Mouse (Mus musculus) MEL (cell line): ENCODE results near the gene Ak6. TPM values are rescaled to one million over a fixed set of nuclear protein-coding genes. Genes with fewer than 3 reads are reported as not detected.

Experiments used
- DNase-seq: peaks from one replicate; pipeline ENCODE4 v3.0.0; 2011; ENCODE audit warnings: low read depth, low spot score
- H3K27ac ChIP-seq: 2 replicates; pipeline ENCODE4 v1.5.1; 2012; ENCODE audit warnings: low read depth, mild to moderate bottlenecking, control low read depth, low read length, moderate library complexity; ENCODE audit not compliant: control insufficient read depth
- H3K27me3 ChIP-seq, 2 experiments: fragments of 150-350 bp in 1 of 2; sonication (generic) in 1 of 2; 2 replicates each; pipeline ENCODE4 v1.6.1; 2012; ENCODE audit warnings: low read length in 2 of 2, mild to moderate bottlenecking in 2 of 2, improper control_type of control experiment in 1 of 2, moderate library complexity in 1 of 2; ENCODE audit not compliant: insufficient read depth in 2 of 2, control insufficient read depth in 1 of 2
- H3K36me3 ChIP-seq, 2 experiments: 2 replicates each; pipeline ENCODE4 v1.6.1; 2012 to 2014; ENCODE audit warnings: low read length in 2 of 2, improper control_type of control experiment in 1 of 2, inconsistent platforms in 1 of 2, mild to moderate bottlenecking in 1 of 2; ENCODE audit not compliant: insufficient read depth in 2 of 2, control insufficient read depth in 1 of 2
- H3K4me1 ChIP-seq, 2 experiments: fragments of 150-350 bp in 1 of 2; sonication (generic) in 1 of 2; 2 replicates each; pipeline ENCODE4 v1.6.1; 2012; ENCODE audit warnings: low read length in 2 of 2, improper control_type of control experiment in 1 of 2, mild to moderate bottlenecking in 1 of 2; ENCODE audit not compliant: insufficient read depth in 2 of 2, control insufficient read depth in 1 of 2
- H3K4me3 ChIP-seq, 2 experiments: fragments of 150-350 bp in 1 of 2; sonication (generic) in 1 of 2; 2 replicates each; pipeline ENCODE4 v1.5.1; 2012; ENCODE audit warnings: low read depth in 2 of 2, low read length in 2 of 2, mild to moderate bottlenecking in 2 of 2, moderate library complexity in 2 of 2, control low read depth in 1 of 2, improper control_type of control experiment in 1 of 2; ENCODE audit not compliant: control insufficient read depth in 1 of 2, insufficient read depth in 1 of 2
- H3K79me2 ChIP-seq: 2 replicates; pipeline ENCODE4 v1.6.1; 2012; ENCODE audit warnings: mild to moderate bottlenecking, low read length, moderate library complexity; ENCODE audit not compliant: control insufficient read depth, poor library complexity, insufficient read depth
- H3K9ac ChIP-seq: 2 replicates; pipeline ENCODE4 v1.6.1; 2012; ENCODE audit warnings: low read depth, mild to moderate bottlenecking, control low read depth, low read length, moderate library complexity; ENCODE audit not compliant: control insufficient read depth, poor library complexity, severe bottlenecking
- H3K9me3 ChIP-seq: fragments of 150-350 bp; sonication (generic); replicated peaks from 2 replicates; pipeline ENCODE4 v1.6.1; 2012; ENCODE audit warnings: mild to moderate bottlenecking, low read length, improper control_type of control experiment, moderate library complexity; ENCODE audit not compliant: insufficient read depth
- CTCF ChIP-seq, 3 experiments: IDR thresholded peaks in 2 of 3; conservative IDR thresholded peaks in 1 of 3; 2 replicates each; pipeline ENCODE4 v1.5.1; 2011 to 2012; ENCODE audit warnings: low read length in 3 of 3, low read depth in 2 of 3, mild to moderate bottlenecking in 2 of 3, improper control_type of control experiment in 1 of 3, inconsistent platforms in 1 of 3, mixed read lengths in 1 of 3, moderate library complexity in 1 of 3; ENCODE audit not compliant: control insufficient read depth in 1 of 3, insufficient read depth in 1 of 3, poor library complexity in 1 of 3, severe bottlenecking in 1 of 3
- E2F4 ChIP-seq: IDR thresholded peaks from 2 replicates; pipeline ENCODE4 v1.6.1; 2011; ENCODE audit warnings: low read depth, low read length, improper control_type of control experiment, borderline replicate concordance
- EP300 ChIP-seq, 2 experiments: IDR thresholded peaks; 2 replicates each; pipeline ENCODE4 v1.6.1; 2011; ENCODE audit warnings: improper control_type of control experiment in 2 of 2, low read length in 2 of 2, low read depth in 1 of 2, mild to moderate bottlenecking in 1 of 2
- GABPA ChIP-seq: IDR thresholded peaks from 2 replicates; pipeline ENCODE4 v1.6.1; 2012; ENCODE audit warnings: low read depth, mild to moderate bottlenecking, inconsistent platforms, low read length, improper control_type of control experiment, moderate library complexity
- HCFC1 ChIP-seq: IDR thresholded peaks from 2 replicates; pipeline ENCODE4 v1.6.1; 2012; ENCODE audit warnings: low read depth, mild to moderate bottlenecking, inconsistent platforms, low read length, improper control_type of control experiment, moderate library complexity
- JUND ChIP-seq: IDR thresholded peaks from 2 replicates; pipeline ENCODE4 v1.6.1; 2011; ENCODE audit warnings: low read depth, mild to moderate bottlenecking, improper control_type of control experiment, low read length
- MAX ChIP-seq: IDR thresholded peaks from 2 replicates; pipeline ENCODE4 v1.6.1; 2011; ENCODE audit warnings: low read length, improper control_type of control experiment
- MAZ ChIP-seq: IDR thresholded peaks from 2 replicates; pipeline ENCODE4 v1.6.1; 2012; ENCODE audit warnings: low read depth, mild to moderate bottlenecking, inconsistent platforms, low read length, improper control_type of control experiment
- MXI1 ChIP-seq: IDR thresholded peaks from 2 replicates; pipeline ENCODE4 v1.6.1; 2011; ENCODE audit warnings: mild to moderate bottlenecking, low read depth, low read length, improper control_type of control experiment
- MYB ChIP-seq: IDR thresholded peaks from 2 replicates; pipeline ENCODE4 v1.6.1; 2011; ENCODE audit warnings: mild to moderate bottlenecking, low read depth, low read length, improper control_type of control experiment
- NELFE ChIP-seq: IDR thresholded peaks from 2 replicates; pipeline ENCODE4 v1.6.1; 2011; ENCODE audit warnings: low read depth, low read length, improper control_type of control experiment
- POLR2A ChIP-seq, 2 experiments: IDR thresholded peaks; 2 replicates each; pipeline ENCODE4 v1.6.1; 2011 to 2012; ENCODE audit warnings: low read length in 2 of 2, mild to moderate bottlenecking in 2 of 2, control low read depth in 1 of 2, improper control_type of control experiment in 1 of 2, low read depth in 1 of 2, moderate library complexity in 1 of 2; ENCODE audit not compliant: control insufficient read depth in 1 of 2, insufficient read depth in 1 of 2, poor library complexity in 1 of 2
- POLR2AphosphoS2 ChIP-seq: IDR thresholded peaks from 2 replicates; pipeline ENCODE4 v1.6.1; 2011; ENCODE audit warnings: low read length, improper control_type of control experiment
- POLR2AphosphoS5 ChIP-seq: IDR thresholded peaks from 2 replicates; pipeline ENCODE4 v1.6.1; 2012; ENCODE audit warnings: low read depth, borderline replicate concordance, mild to moderate bottlenecking, inconsistent platforms, low read length, moderate library complexity, mixed read lengths
- RAD21 ChIP-seq: IDR thresholded peaks from 2 replicates; pipeline ENCODE4 v1.6.1; 2011; ENCODE audit warnings: mild to moderate bottlenecking, low read depth, low read length, improper control_type of control experiment
- SIN3A ChIP-seq: IDR thresholded peaks from 2 replicates; pipeline ENCODE4 v1.6.1; 2012; ENCODE audit warnings: low read length, improper control_type of control experiment, inconsistent platforms
- SMC3 ChIP-seq: IDR thresholded peaks from 2 replicates; pipeline ENCODE4 v1.6.1; 2011; ENCODE audit warnings: low read depth, low read length, improper control_type of control experiment
- USF2 ChIP-seq, 2 experiments: IDR thresholded peaks; 2 replicates each; pipeline ENCODE4 v1.6.1; 2011 to 2012; ENCODE audit warnings: improper control_type of control experiment in 2 of 2, low read length in 2 of 2, borderline replicate concordance in 1 of 2, inconsistent platforms in 1 of 2, low read depth in 1 of 2, mild to moderate bottlenecking in 1 of 2; ENCODE audit not compliant: insufficient read depth in 1 of 2
- ZKSCAN1 ChIP-seq: IDR thresholded peaks from 2 replicates; pipeline ENCODE4 v1.6.1; 2012; ENCODE audit warnings: low read depth, mild to moderate bottlenecking, inconsistent platforms, low read length, improper control_type of control experiment, moderate library complexity
- ZMIZ1 ChIP-seq: IDR thresholded peaks from 2 replicates; pipeline ENCODE4 v1.6.1; 2012; ENCODE audit warnings: low read depth, mild to moderate bottlenecking, inconsistent platforms, low read length, improper control_type of control experiment, moderate library complexity
- ZNF384 ChIP-seq: IDR thresholded peaks from 2 replicates; pipeline ENCODE4 v1.6.1; 2012; ENCODE audit warnings: low read depth, mild to moderate bottlenecking, inconsistent platforms, low read length, improper control_type of control experiment
- polyA plus RNA-seq, 2 experiments: library from polyadenylated mRNA; stranded (reverse) in 1 of 2; unstranded in 1 of 2; fragments of >175 nt in 1 of 2; fragments of >200 nt in 1 of 2; gene quantifications; 2 replicates each; pipeline versions ENCODE4 v1.2.1 to v1.2.4; 2012; ENCODE audit warnings: low replicate concordance in 2 of 2, low read depth in 1 of 2; ENCODE audit not compliant: insufficient read length in 2 of 2, insufficient read depth in 1 of 2, missing spikeins in 1 of 2
- total RNA-seq: library from RNA; depleted of rRNA; stranded (reverse); fragments of 300-350 nt; gene quantifications from 2 replicates; pipeline ENCODE4 v1.2.3, GENCODE M21; 2012

Gene Ak6
- total and polyA plus RNA-seq, 3 experiments: 199 to 234 (median 216) TPM

DNA sequence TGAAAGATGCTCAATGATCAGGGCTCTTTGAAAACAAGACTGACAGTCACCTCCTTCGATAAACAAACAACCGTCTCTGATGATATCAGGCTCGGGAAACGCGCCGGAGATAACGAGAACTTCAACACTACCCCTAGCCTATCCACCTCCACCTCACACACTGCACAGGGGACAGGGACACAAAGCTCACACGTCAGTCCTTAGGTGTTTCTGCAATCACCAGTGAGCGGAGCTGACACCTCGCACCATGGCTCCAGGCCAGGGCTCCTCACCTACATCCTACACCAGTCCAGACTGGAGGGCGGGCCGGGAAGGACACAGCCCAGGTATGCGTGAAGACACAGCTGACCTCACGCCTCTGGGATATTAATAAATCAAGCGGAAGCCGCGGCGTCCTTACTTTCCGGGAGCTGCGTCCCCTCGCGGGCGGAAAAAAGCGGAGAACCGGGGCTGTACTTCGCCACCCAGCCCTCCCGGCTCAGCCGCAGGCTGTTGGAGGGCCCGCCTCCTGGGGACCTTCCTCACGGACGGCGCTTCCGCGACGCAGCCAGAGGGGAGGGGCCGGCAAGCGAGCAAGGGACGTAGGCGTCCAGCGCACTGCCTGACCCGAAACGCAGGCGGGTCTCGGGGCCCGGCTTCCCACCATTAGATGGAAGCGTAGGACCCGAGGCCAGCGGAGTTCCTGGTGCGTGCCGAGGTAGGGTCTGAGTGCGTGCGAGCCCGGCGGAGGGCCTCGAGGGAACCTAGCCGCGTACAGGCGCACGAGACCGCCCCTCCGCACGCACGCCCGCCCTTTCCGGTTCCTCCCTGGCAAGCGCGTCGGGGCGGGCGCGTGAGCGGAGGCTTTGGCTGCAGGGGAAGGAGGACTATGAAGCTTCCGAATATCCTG lies at the start of gene Ak6, which contains the start of gene Rad17 (continued):
- TF ChIP-seq USF2 (IDR thresholded peaks at IDR 0.05; ENCODE audit: borderline replicate concordance in 1 of 2, insufficient read depth in 1 of 2, low read depth in 1 of 2, low read length in 2 of 2) (no peak), SIN3A (peak; percentile 86), JUND (no peak), EP300 (IDR thresholded peaks at IDR 0.05; ENCODE audit: low read depth in 1 of 2, low read length in 2 of 2) (peak in 1 of 2 experiments; percentile 23; a peak in 1 of 4 replicates), MXI1 (peak; percentile 57)

DNA sequence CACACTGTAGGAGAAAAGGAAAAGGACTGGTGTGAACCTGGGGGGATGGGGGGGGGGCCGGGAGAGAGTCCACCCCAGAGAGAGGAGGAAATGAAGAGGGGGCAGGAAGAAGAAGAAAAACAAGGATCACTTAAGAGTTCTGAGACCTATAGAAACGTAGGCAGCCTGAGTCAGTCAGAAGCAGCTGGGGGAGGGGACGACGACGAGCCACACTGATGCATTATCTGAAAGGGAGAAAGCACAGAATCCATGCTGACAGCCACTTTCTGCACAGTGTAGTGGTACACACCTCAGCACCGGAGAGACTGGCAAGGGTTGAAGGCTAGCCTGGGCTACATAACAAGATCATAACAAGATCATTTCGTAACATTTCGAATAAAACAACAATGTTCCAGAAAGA lies 49.7 kb upstream of the Ak6 start:
- Histone ChIP-seq H3K9me3 (no peaks in the 10 kb centered on the region), H3K27ac (no peak overlapping the region), H3K4me1 (no peaks in the 10 kb centered on the region), H3K79me2 (no peaks in the 10 kb centered on the region), H3K9ac (no peak overlapping the region), H3K27me3 (no peaks in the 10 kb centered on the region), H3K4me3 (no peak overlapping the region), H3K36me3 (no peaks in the 10 kb centered on the region)
- TF ChIP-seq POLR2A (IDR thresholded peaks at IDR 0.05; ENCODE audit: control insufficient read depth in 1 of 2, insufficient read depth in 1 of 2, low read depth in 1 of 2, low read length in 2 of 2, poor library complexity in 1 of 2) (no peak), ZMIZ1 (no peak), MYB (no peak), USF2 (IDR thresholded peaks at IDR 0.05; ENCODE audit: borderline replicate concordance in 1 of 2, insufficient read depth in 1 of 2, low read depth in 1 of 2, low read length in 2 of 2) (no peak), CTCF (IDR thresholded peaks at IDR 0.05 in 2 of 3, conservative IDR thresholded peaks at IDR 0.05 in 1 of 3; ENCODE audit: control insufficient read depth in 1 of 3, insufficient read depth in 1 of 3, low read depth in 2 of 3, low read length in 3 of 3, poor library complexity in 1 of 3, severe bottlenecking in 1 of 3) (no peak), POLR2AphosphoS2 (no peak), GABPA (no peak), E2F4 (no peak), MAZ (no peak), SIN3A (no peak)
- no peak for DNase-seq

DNA sequence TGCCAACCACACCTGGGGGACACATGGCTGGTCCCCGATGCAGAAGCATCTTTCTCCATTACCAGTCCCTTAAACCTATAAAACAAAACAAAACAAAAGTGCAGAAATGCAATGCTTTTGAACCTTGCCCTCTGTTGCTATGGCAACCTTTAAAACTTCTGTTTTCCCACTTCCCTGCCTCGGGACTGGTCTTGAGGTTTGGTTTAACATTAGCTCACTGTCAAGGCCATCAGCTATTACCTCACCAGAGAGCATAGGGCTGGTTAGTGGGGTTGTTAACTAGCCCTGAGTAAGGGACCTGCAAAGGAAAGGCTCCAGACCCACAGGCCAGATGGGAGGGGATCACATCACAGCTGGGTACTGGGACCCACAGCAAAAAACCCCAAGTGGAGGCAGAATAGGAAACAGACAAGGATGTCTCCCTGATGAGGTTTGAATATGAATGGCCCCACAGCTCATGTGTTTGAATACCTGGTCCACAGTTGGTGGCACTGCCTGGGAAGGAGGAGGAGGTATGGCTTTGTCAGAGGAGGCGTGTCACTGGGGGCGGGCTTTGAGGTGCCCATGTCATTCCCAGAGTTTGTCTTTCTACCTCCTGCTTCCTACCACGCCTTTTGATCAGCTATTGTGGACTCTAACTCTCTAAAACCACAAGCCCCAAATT lies 48.4 kb upstream of the Ak6 start:
- TF ChIP-seq MAZ: no peak
- TF ChIP-seq GABPA: no peak
- no peak for TF ChIP-seq MXI1
- no peak for TF ChIP-seq ZNF384
- no peak for TF ChIP-seq MAX
- no peak for TF ChIP-seq E2F4
- TF ChIP-seq NELFE: no peak
- no peak for TF ChIP-seq ZKSCAN1
- no peak for TF ChIP-seq HCFC1
- TF ChIP-seq SMC3: no peak
- no peak for TF ChIP-seq RAD21
- TF ChIP-seq USF2 (IDR thresholded peaks at IDR 0.05; ENCODE audit: borderline replicate concordance in 1 of 2, insufficient read depth in 1 of 2, low read depth in 1 of 2, low read length in 2 of 2): no peak
- TF ChIP-seq POLR2AphosphoS5: no peak
- Histone ChIP-seq H3K27me3 (no peaks in the 10 kb centered on the region), H3K27ac (no peak overlapping the region), H3K9ac (no peak overlapping the region), H3K4me3 (no peak overlapping the region), H3K9me3 (no peaks in the 10 kb centered on the region), H3K36me3 (no peaks in the 10 kb centered on the region), H3K4me1 (no peaks in the 10 kb centered on the region), H3K79me2 (no peaks in the 10 kb centered on the region)
- DNase-seq: no peak
